Mouse (Mus musculus): ENCODE measurements around the gene Bmi1.

GRCm38 (mm10) chr2:18671041-18671440 is 5.8 kb upstream of the Bmi1 start:
- TF ChIP-seq MAFK (IDR thresholded peaks at IDR 0.05; ENCODE audit: insufficient read depth, low read depth, low read length) (no peak), CHD2 (IDR thresholded peaks at IDR 0.05; ENCODE audit: low read depth, low read length) (no peak), ZNF384 (IDR thresholded peaks at IDR 0.05; ENCODE audit: low read depth, low read length) (no peak), ZC3H11A (IDR thresholded peaks at IDR 0.05; ENCODE audit: borderline replicate concordance, low read depth, low read length) (no peak)

All from ES-E14 (cell line).